Mouse (Mus musculus): Measurements from ENCODE around the gene Disc1.

Gene Disc1

DNA sequence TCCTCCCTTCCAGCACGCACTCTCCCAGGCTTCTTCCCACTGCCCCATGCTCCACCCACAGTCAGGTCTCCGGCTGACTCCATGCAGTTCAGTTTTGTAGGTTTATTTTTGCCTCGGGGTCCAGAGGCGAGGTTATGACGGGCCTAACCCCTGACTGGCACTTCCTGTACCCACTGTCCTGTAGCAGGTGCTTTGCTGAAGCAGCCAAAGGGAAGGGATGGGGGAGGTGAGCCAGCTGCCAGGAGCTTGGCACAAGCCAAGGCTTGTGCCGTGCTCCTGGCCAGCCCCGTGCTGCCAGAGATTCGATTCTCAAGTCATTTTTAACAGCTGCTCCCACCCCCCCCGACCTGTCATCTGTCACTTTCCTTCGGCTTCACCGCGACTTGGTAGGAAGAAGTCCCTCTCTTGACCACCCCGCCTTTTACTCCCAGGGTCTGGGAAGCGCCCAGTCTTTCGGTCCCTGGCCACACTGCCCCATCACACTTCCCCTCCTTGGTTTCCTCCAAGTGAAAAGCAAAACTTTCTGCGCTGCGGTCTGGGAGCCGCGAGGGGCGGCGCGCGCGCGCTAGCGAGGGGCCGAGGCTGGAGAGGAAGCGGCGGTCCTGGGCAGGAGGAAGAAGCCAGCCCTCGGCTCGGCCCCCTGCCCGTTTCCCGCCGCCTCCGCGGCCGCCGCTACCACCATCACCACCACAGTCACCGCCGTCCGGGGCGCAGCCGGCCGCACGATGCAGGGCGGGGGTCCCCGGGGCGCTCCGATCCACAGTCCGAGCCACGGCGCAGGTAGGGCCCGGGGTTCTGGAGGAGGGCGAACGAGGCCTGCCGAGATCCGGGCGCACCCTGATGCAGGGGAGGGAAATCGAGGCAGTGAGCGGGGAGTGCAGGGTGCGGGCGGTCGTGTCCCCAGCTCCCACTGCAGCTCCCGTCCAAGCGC is at the start of gene Disc1:
Gene Disc1 (plus strand): TSS at position 691 of the 931 bp plus-strand sequence.
- DNase-seq (ENCODE audit: low spot score in 2 of 2), result peak; percentile 59 to 73

DNA sequence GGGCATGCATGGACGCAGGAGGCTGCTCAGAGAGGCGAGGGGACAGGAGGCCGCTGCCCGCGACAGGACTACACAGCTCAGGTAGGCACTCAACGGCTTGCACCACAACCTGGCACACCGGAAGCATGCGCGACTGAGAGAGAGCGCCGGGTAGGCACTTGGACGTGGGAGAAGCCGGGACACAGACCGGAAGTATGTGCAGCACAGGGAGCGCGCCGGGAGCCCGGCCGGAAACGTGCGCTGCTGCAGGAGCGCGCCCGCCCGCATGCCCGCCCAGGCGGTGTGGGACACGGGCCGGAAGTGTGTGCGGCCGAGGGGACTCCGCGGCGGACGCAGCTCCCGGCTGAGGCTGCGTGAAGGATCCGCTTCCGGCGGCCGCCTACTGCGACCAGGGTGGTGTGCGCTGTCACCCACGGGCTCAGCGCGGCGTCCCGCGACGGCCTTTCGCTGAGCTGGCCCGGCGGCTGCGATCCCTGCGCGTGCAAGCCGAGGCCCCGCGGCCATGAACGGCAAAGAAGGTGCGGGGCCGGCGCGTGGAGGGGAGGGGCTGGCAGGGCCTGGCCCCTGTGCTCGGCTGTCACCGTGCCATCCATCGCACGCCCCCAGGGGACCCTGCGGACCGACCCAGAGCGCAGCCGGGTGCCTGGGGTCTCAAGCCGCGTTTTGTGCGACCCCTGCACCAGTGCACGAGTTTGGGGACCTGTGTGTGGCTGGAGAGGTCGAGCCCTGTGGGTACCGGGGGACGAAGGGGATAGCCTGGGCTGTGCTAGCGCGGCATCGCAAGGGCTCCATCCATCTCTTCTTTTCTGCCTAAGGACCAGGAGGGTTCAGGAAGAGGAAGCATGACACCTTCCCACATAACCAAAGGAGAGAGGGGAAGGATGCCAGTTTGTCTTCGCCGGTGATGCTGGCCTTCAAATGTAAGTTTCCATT is 41.0 kb upstream of the Disc1 start, which contains the start of gene Tsnax:
Gene Tsnax (plus strand): TSS at position 303 of the 933 bp plus-strand sequence.
- DNase-seq (ENCODE audit: low spot score in 2 of 2), result peak; percentile 96 to 97

DNA sequence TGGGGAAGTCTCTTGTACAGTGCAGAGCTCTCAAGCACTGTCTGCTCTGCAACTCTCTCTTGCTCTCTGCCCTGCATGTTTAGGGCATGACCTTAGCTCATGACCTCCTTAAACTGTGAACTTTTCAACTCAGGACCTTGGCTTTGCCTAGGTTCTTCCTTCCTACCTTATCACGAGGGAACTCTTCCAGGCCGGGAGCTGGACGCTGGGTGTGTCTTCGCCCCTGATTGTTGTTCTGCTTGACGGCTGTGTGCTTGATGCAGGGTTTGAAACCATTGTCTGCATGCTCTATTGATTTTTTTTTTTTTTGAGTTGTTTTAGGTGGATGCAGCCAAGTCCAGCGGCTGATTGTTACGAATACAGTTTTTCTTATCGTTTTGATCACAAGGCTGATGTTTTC is 29.9 kb upstream of the Disc1 start:
- DNase-seq (ENCODE audit: low spot score in 2 of 2), result no peak

DNA sequence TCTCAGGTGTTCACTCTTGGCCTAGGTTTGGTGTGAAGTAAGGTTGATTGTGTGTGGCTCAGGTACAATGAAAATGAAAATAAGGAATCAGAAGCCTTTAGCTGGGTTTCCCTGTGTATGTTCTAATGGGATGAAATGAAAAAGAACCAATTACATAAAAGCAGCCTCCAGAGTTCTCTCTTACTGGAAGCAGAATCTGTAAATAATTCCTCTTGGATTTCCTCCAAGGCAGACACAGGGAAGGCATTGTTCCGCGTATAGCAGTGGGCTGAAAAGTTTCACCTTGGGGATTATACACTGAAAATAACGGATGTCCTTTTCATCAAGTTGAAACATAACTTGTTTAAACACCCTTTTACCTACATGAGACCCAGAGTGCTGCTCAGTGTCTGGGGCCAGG is 26.8 kb upstream of the Disc1 start:
- DNase-seq (ENCODE audit: low spot score in 2 of 2), result no peak

DNA sequence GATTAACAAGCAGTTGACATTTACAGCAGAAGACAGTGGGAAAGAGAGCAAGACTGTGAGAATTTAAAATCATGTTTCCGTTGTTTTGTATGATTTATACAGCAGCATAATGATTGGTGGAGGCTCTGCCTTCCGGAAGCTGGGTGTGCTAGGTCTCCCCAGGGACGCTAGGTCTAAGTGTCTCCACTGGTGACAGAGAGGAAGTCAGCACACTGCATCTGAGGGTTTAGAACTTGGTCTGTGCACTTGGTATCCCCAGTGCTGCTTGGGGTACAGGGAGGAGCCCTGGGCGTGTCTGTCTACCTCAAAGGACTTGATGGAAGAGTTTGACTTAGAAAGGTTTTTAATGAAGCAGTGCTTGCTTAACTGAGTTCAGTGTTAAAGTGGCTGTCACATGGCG is 25.2 kb upstream of the Disc1 start:
- no peak for DNase-seq (ENCODE audit: low spot score in 2 of 2)

DNA sequence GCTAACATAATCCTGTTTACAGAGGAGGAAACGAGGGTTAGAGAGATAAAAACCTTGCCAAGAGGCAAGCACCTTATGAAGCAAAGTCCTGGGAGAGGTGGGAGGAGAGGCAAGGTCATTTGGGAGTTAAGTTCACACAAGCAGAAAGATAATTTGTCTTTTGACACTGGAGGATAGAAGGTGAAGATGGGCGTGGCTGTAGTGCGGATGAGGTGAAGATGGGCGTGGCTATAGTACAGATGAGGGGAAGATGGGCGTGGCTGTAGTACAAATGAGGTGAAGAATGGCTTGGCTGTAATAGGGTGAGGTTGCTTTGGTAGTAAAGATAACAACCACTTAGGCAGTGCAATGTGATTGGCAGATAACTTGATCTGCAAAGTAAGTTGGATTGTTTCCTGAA is 22.7 kb upstream of the Disc1 start:
- DNase-seq (ENCODE audit: low spot score in 2 of 2), result no peak

DNA sequence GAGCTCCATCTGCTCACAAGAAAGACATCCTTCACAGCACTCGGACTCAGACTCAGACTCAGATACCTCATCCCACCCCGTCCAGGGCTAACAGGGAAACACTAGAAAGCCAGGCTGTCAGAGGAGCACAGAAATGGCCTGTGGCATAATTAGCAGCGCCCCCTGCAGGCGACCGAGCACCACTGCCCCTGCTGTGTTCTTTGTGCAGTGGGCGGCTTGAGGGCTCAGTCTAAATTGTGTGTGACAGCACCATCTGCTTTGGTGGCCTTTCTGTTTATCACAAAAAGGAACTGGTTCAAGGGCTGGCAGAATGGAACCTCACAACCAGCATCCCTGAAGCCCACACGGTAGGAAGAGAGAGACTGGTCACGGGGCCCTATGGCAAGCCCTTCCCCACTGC is 19.3 kb upstream of the Disc1 start:
- peak; percentile 52 to 79 for DNase-seq (ENCODE audit: low spot score in 2 of 2)

DNA sequence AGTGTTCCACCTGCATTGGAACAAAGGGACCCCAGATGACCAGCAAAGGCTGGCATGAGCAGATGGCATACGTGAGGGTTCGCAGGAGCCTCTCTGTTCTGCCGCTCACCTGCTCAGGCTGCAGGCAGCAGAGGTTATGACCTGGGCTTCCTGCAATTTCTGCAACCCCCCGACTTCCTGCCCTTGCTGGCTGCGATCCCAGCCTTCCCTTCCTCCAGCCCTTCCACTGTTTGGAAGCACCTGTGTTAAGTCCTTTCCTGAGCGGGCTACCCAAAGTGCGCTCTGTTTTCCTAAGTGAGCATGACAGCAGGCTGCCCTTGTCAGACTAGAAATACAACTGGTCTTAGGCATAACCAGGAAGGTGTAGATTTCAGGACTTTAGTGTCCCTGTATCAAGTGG is 16.9 kb upstream of the Disc1 start:
- no peak for DNase-seq (ENCODE audit: low spot score in 2 of 2)

DNA sequence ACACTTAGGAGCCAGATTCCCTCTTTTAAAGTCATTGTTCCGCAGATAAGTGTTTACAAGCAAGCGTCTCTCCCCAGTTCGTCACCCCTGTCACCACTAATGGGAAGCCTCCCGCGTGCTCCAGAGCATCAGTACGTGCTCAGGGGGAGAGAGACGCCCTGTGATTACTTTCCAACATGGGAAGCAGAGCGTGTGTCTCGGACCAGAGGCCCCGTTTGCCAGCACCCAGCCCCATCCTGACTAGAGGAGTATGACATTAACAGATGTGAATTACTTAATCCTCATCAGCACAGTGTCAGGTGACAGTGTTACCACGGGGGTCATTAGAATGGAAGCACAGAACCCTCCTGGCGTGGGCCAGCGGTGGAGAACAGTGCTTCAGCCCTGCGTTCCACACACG is 15.3 kb upstream of the Disc1 start:
- no peak for DNase-seq (ENCODE audit: low spot score in 2 of 2)

DNA sequence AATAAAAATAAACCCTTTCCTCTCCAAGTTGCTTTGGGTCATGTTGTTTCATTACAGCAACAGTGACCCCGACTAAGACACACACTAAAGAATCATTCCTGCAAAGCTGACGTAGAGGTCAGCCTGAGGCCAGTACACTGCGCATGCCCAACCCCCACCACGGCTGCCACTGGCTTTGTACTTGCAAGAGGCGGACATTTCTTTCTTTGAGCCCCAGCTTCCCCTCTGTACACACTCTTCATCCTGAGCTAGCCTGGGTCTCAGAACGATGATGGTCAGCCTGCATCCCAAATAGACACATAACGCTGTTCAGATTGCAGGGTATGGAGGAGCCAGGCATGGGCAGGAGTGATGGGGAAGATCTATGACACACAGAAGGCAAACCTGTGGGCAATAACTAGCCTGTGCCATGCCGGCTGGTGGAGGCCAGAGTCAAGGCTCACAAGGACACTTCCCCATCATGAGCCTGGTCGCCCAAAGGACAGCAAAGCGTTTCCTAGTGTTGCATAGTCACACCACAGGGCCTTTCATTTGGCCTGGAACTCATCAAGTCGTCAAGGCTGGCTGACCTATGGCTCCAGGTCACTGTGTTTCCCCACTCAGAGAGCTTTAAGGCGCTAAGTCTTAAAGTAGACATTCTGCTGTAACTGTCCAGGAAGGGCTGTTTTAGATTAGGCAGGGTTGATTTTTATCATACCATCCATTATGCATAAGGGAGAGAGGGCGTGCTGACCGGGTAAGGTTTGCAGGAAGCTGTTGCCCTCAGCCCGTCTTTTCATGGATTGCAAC is 13.2 kb upstream of the Disc1 start:
- DNase-seq (ENCODE audit: low spot score in 2 of 2), result no peak

DNA sequence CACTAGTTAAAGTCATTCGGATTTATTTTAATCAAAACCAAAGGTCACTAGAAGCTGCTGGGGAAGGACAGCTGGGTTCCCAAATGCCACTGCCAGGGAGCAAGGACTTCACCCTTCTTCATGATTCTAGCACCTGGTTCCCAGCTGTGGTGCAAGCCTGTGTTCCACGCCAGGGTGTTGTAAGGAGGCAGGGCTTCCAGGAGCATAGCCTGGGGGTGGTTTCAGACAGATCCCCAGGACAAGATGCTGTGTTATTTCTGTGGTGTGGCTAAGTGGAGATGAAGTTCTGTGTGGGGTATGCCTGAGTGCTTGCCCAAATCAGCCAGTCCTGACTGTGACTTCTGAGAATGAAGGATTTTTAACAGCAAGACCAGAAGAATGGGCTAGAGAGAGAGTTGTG is 12.5 kb upstream of the Disc1 start:
- no peak for DNase-seq (ENCODE audit: low spot score in 2 of 2)

DNA sequence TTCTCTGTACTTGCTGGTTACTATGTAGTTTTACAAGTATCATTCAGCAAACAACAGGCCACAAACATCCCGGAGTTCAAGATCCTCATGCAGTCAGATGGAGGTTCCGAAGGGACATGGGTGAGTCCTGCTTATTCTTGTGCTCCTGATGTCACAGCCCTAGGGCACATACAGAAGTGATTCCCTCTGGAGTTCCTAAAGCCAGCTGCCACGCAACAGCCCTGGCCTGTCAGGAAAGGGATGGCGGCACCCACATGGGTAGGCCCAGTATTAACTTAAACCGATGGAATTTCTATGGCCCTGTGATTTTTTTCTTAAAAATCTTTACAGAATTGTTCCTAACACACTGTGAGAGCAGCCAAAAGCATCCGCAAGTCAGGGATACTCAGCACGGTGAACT is 10.6 kb upstream of the Disc1 start:
- no peak for DNase-seq (ENCODE audit: low spot score in 2 of 2)

DNA sequence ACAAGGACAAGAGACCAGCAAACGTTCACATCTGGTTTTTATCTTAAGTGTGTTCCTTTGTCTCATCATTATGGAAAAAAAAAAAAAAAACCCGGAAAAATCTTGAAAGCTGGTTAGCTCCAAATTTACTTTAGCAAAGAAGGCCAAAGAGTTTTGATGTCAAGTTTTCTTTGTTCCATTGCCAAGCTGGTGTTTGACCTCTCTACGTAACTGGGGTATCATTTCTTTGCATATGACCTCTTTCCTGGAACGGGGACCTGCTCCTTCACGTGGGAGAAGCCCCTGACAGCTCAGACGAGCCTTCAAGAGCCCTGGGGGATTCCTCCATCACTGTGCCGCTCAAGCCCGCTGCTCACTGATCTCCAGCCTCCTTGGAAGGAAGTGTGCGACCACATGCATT is 10.1 kb upstream of the Disc1 start:
- DNase-seq (ENCODE audit: low spot score in 2 of 2), result no peak

DNA sequence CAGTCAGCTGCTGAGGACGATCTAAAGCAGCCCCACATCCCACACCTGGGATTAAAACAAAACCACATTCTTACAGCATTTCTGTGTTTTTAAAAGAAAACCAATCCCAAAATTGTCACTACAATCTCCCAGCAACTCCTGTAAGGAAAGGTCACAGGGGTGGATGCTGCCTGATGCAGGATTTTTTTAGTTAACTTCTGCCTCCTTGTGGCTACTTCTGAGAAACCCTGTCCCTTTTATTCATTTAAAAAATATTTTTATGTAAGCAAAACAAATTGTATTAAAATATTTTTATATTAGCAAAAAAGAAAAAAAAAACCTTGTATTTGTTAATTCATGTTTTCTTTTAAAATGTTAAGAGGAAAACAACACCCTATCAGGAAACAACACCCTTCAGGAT is 8.2 kb upstream of the Disc1 start:
- no peak for DNase-seq (ENCODE audit: low spot score in 2 of 2)

DNA sequence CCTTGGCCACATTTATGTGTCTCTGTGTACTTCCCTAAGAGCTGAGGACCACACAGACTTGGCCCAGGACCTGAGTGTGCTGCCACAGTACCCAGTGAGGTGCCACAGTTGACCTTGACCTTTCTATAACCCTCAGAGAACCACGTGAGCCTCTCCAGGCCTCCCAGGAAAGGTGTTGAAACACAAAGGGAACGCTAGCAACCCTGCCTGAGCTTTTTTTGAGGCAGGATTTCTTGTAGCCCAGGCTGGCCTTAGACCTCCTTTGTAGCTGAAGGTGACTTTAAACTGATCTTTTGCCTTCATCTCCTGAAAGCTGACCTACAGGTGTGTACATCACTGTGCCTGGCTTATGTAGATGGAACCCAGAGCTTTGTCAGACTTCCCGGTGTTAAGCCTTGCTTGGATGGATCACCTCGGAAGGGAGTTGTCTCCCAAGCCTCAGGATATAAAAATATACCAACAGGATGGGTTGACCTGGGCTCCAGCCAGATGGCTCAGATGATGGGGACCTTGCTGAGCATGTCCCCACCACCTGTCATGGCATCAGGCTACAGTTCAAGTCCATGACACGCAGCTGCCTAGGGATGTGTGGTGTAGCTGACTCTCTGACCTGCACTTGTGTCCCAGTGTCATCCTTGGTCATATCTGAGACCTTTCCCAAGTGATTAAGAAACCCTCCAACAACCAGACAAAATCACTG is 4.8 kb upstream of the Disc1 start:
- DNase-seq (ENCODE audit: low spot score in 2 of 2), result no peak

DNA sequence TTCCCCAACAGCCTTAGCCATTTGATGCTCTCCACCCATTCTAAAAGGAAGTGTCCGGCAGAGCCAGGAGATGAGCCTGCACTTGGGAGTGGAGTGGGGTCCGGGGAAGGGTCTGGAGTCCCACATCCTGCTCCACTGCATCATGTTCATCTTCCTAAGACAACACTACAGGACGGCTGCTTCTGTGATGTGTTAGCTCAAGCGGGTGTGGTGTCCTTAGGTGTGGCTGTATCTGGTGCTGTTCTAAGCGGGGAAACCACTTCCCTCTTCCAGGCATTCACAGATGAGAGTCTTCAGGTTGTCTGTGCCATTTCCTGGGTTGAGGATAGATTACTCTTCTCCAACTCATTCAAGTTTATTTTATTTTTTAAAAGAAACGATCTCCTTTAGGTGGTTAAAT is 4.2 kb upstream of the Disc1 start:
- DNase-seq (ENCODE audit: low spot score in 2 of 2), result no peak

DNA sequence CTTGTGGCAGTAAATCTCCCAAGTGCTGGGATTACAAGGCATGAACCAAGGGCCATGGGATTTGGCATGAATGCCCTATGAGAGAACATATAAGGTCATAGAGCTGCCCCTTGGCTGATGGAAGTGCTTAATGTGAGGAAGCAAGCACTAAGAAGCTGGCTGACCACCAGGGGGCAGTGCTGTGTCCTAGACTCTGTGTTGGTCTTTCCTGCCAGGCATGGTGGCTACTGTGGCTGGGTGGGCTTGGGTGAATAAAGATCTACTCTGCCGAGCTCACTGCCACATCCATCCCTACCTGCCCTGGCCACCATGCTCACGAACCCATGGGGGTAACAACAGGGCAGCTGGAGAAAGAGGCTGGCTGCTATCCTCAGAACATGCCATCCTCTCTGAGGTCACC is 2.0 kb upstream of the Disc1 start:
- DNase-seq (ENCODE audit: low spot score in 2 of 2), result peak; percentile 58 to 79

DNA sequence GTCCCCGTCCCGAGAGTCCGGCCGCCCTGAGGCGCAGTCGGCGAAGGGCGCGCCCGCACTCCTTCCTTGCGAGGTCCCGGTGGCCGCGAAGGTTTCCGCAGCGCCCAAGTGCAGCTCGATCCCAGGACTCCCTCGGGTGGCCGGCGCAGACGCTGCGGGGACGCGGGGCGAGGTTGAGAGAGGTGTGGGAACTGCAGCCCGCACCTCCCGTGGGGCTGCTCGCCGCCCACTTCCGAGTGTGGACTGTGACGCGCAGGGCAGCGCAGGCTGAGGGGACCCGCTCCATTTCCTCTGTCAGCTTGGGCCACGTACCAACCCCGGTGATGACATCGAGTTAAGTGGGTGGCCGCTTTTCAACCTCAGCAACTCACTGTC is 428 bp downstream of the Disc1 start:
- DNase-seq (ENCODE audit: low spot score in 2 of 2), result peak; percentile 60 to 62

DNA sequence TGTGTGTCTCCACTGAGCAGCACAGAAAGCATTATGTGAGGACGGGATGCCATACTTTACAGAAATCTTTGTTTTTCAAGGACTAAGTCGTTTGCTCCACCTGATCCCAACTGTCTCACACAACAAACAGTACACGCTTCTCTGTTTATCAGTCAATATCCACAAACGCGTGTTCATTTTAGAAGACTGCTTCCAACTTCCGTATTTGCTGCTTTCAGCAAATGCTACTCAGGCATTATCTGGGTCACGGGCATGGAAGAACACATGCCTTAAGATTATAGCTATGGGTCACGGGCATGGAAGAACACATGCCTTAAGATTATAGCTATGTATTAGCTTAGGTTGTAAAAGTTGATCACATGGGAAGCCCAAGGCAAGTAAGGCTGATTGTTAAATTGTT is 6.9 kb downstream of the Disc1 start:
- no peak for DNase-seq (ENCODE audit: low spot score in 2 of 2)

DNA sequence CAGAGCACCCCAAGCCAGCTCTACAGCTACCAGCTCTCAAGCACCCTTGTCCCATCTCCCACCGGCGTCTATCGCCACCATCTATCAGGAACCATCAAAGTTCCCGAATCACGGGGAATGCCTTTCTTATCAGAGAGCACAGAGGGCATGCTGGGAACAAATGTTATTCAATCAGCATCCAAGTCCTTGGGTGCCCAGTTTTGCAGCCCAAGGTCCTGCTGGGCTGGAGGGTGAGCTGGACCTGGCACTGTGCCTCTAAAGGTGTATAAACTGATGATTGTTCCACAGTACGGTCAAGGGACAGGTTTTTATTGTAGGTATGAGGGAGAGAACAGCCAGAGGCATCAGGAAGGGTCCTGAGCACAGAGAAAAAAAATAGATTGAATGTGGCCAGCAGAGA is 11.6 kb downstream of the Disc1 start:
- DNase-seq (ENCODE audit: low spot score in 2 of 2), result no peak

DNA sequence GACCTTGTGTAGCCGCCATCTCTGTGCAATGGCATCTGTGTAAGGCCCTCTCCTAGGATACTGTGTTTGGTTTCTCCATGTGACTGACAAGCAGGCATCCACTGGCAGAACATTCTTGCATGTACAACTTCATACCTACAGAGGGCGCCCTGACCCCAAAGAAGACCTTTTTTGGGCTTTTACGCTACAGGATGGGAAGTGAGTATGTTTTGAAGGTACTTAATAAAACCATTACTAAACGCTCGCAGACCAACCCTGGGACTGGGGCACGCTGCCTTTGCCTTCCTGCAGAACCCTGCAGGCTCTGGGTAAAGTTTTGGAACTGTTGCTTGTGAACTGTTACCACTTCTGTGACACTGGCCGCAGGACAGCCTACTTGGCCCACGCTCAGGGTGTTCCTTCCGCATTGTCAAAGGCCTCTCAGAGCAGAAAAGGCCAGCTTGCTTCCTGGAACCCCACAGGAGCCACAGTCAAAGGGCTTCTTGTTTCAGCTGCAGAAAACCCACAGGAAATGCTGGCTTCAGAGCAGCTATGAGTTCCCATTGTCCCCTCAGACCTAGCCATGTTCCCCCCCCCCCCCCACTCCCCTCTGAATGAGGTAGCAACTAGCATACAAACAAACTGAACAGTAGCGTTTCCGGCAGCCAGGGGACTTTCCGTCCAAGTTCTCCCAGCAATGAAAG is 13.1 kb downstream of the Disc1 start:
- peak; percentile 86 to 92 for DNase-seq (ENCODE audit: low spot score in 2 of 2)
